Mouse (Mus musculus) urinary bladder, postnatal 10 days (tissue): Measurements from ENCODE around the gene Ntsr1.

ENCODE experiments used
- DNase-seq: peaks from one replicate; pipeline ENCODE4 v3.0.0; 2022; ENCODE audit warnings: low spot score

The Ntsr1 gene

GRCm38 (mm10) chr2:180508455-180509115 is 8.8 kb downstream of the Ntsr1 start:
- no peak for DNase-seq

GRCm38 (mm10) chr2:180510867-180511266 is 11.1 kb downstream of the Ntsr1 start:
- no peak for DNase-seq

GRCm38 (mm10) chr2:180511875-180512661 is 12.3 kb downstream of the Ntsr1 start:
- DNase-seq = no peak

DNA sequence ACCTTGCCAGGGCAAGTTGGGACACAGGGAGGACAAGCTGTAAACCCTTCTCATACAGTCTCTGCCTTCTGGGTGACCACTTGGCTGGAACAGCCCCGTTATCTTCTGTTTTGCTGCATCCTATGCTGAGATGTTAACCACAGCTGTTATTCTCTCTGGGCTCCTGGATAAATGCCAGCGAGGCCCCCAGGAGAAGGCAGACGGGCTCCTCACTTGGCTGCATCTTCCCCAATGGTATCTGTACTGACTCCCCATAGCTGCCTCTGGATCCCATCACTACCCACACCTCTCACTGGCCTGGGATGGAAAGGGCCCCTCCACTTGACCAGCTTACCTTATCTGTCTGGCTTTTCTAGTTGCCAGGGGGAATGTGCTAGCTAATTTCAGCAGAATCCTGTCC is 13.2 kb downstream of the Ntsr1 start:
- no peak for DNase-seq

DNA sequence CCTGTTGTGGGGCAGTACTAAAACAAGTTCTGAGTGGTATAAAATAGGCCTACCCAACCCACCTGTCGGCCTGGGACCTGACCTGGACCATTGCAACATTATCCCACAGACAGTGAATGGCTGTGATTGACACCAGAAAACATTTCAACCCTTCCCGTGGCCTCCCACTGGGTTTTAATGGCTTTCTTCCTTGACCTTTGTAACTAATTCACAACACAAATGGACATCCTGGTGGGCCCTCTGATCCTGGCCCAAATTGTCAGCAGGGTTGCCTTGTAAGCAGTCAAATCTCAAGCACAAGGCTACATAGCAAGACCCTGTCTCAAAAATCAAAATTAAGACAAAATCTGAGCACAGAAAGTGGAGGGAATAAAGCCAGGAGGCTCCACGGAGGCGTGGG is 14.1 kb downstream of the Ntsr1 start:
- no peak for DNase-seq

GRCm38 (mm10) chr2:180521437-180522221 is 21.9 kb downstream of the Ntsr1 start:
- DNase-seq = no peak

- DNase-seq = no peak
Observed at GRCm38 (mm10) chr2:180522825-180523224, 23.0 kb downstream of the Ntsr1 start.

DNA sequence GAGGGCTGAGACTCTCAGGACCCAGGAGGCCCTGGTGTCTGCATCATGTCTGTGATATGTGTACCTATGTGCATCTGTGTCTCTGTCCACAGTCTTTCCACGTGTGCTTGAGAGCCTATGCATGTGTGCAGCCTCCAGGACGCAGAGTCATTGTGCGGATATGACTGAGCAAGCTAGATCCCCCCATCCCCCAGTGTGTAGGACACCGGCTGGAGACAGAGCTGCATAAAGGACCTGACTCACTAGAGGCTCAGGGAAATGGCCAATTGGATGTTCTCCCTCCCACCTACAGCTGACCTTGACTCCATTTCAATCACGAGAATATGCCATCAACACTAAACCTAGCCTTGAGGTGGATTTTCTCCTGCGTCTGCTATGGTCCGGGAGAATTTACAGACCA is 27.7 kb downstream of the Ntsr1 start:
- no peak for DNase-seq

DNA sequence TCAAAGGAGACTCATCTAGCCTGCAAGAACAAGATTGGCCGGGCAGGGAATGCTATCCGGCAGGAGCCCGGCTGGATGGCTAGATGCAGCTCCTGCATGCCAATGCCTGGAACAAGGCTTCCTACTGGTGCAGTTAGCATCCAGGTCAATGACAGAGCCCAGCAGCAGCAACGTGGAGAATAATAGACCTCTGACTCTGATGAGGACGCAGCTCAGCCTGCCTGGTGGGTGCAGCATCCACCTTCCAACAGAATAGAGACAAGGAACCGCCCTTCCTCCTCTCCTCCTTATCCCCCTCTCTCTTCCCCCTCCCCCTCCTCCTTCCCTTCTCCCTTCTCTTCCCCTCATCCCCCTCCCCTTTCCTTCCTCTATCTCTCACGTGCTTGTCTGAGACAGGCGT is 28.1 kb downstream of the Ntsr1 start:
- no peak for DNase-seq

GRCm38 (mm10) chr2:180530130-180530529 is 30.4 kb downstream of the Ntsr1 start:
- DNase-seq = no peak

DNA sequence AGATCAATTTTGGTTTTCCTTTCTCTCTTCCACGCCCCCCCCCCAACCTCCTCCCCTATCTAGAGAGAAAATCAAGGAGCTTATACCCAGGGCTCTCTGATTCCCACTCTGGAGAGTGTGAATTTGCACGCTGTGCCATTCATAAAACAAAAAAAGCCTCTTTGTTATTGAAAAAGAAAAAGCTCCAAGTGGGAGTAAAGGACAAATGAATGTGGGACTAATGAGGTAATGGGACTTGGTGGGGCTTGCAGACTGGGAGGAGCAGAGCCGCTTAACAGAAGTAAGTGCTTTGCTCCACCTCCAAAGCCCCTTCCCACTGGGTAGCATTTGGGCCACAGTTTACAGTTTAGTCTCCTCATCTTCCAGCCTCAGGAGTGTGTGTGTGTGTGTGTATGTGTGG is 30.8 kb downstream of the Ntsr1 start:
- DNase-seq = no peak

DNA sequence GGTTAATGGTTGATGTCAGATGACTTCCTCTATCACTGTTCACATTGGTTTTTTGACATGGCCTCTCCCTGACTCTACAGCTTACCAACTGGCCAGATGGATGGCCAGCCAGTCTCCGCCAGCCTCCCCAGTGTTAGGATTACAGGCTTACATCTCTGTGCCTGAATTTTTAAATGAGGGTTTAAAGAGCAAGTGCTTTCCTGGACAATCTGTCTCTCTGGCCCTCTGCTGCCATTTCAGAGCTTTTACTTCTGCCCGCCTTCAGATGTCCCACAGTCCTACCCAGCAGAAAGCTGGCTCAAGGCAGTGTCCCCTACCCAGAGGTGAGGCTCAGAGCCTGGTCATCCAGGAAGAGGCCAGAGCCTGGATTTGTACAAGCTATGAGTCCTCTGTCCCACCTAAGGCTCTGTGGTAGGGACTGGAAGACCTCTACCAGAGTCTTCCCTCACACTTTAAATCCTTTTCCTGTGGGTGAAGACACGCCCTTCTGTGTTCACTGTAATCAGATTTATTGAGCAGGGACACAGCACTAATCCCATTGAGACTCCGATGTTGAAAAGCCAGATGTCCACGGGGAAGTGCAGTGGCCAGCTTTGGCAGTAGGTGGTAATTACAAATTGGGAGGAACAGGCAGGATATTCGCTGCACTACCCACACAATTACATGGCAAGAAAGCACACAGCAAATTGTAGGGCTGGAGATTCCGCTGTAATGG is 32.1 kb downstream of the Ntsr1 start:
- DNase-seq = no peak

DNA sequence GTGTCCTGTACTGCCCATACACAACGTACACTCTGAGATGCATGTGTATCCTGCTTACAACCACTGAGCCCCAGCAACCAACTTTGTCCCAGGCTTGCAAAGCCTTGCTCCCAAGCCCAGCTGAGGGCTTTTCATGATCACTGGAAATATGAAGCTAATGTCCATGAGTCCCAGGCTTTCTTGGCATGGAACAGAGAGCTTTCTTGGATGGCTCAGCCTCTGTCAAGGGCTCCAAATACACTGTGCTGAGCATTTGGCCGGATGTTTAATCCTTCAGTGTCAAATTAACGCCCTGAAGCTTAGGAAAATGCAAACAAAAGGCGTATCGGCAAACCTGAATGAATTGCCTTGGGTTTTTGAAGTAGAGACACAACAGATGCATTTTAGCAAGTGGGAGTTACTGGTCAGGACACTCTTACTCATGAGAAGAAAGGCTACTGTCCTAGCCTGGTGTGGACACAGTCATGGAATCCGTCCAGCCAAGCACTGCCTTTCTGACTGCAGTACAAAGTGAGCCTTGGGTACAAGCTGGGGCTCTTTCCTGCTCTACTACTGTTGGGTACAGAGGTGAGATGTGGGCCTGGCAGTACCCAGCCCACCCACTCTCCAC is 32.7 kb downstream of the Ntsr1 start:
- no peak for DNase-seq

GRCm38 (mm10) chr2:180533237-180533636 is 33.5 kb downstream of the Ntsr1 start:
- no peak for DNase-seq

GRCm38 (mm10) chr2:180543675-180544074 is 43.9 kb downstream of the Ntsr1 start:
- DNase-seq = no peak

DNA sequence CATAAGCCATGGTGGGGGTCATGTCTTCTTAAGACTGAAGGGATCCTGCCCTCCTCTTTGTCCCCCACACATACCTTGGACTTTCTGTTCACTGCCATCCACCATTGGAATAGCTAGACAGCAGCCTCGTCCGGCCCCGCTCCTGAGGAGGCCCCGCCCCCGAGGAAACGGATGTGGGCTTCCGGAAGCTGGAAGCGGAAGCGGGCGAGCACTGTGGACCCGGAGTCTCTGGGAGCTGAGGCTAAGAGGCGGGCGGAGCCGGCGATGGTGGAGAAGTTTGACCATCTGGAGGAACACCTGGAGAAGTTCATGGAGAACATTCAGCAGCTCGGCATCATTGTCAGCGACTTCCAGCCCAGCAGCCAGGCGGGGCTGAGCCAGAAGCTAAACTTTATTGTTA is 45.3 kb downstream of the Ntsr1 start:
- no peak for DNase-seq

GRCm38 (mm10) chr2:180547384-180548106 is 47.8 kb downstream of the Ntsr1 start:
- no peak for DNase-seq

DNA sequence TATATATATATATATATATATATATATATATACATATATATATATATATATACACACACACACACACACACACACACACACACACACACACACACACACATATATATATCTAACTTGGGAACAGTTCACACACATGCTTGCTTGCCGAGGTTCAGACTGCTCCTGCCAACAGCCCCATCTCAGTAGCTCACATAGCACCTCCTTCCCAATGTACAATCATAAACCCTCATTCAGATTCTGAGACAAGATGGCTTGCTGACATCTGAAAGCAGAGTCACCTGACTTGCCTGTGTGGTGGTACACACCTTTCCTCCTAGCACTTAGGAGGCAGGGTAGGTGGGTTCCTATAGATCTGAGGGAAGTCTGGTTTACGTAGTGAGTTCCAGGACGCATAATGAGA is 52.6 kb downstream of the Ntsr1 start:
- DNase-seq = no peak

DNA sequence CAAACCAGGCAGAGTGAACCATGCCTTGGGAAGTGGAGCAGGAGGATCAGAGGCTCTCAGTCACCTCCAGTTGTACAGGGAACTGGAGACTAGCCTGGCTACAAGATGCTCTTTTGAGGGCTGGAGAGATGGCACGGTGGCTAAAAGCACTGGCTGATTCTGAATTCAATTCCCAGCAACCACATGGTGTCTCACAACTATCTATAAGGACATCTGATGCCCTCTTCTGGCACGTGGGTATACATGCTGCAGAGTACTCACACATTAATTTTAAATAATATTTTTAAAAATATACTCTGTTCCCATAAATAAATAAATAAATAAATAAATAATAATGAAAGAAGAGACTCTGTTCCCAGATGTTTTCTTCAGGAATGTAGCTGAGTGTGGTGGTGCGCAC is 55.4 kb downstream of the Ntsr1 start:
- DNase-seq = no peak

DNA sequence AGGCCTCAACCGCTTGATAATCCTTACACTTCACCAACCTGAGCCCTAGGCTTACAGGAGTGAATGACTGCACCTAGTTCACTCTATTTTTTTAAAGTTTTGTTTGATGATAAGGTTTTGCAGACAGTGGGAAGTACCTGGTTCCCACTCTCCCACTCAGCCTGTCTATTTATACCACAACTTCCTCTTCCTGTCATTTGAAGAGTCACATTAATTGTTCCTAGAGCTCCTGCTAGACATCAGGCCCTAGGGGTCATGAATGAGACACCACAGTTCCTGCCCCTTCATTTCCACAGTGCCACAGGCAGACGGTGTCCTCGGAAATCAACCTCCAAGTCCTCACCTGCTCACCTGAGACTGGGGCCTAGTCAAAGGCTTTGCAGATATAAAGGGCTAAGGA is 56.7 kb downstream of the Ntsr1 start:
- no peak for DNase-seq

GRCm38 (mm10) chr2:180560245-180560644 is 60.5 kb downstream of the Ntsr1 start:
- no peak for DNase-seq
